Mouse (Mus musculus) G1E (cell line): Measurements from ENCODE around the gene Cfap46.

Experiments used
- CTCF ChIP-seq: IDR thresholded peaks from 2 replicates; pipeline ENCODE4 v1.5.1; 2012; ENCODE audit warnings: low read depth, low read length, inconsistent platforms, mixed read lengths
- GATA1 ChIP-seq: IDR thresholded peaks from 2 replicates; pipeline ENCODE4 v1.6.1; 2012; ENCODE audit warnings: borderline replicate concordance, low read length, inconsistent platforms, mixed read lengths
- TAL1 ChIP-seq: conservative IDR thresholded peaks from 2 replicates; pipeline ENCODE4 v1.6.1; 2012; ENCODE audit warnings: low read depth, low read length, inconsistent platforms, mixed read lengths

- TF ChIP-seq CTCF (no peak), TAL1 (no peak), GATA1 (no peak)
Measured at GRCm38 (mm10) chr7:139570788-139571187, 112.8 kb downstream of the Cfap46 start.
